In genomic region chr2:152105318-152106224, GRCm38 (mm10) we compare ENCODE assay signal across 8 mouse cellular contexts. TPM values are rescaled to one million over a fixed set of nuclear protein-coding genes. Genes with fewer than 3 reads are reported as not detected.
DNase-seq lines count a peak whose midpoint lies in the region; ATAC-seq and TF ChIP-seq lines count a peak whose summit lies in the region.

Srxn1 (plus strand) TSS chr2:152105516.

- peak within 1 kb of the TSS; percentile 90 for H3K27ac ChIP-seq in cortical plate, adult 2 months (ENCODE audit: insufficient read depth, low read length)
- peak within 1 kb of the TSS; percentile 96 for H3K27ac ChIP-seq in gastrocnemius, adult 2 months
- H3K27ac ChIP-seq in hindbrain, embryonic 16.5 days (ENCODE audit: low read depth, low read length), result peak within 1 kb of the TSS; percentile 68; the same call in 1 of the 2 replicates

- H3K4me1 ChIP-seq in cortical plate, adult 2 months (ENCODE audit: control insufficient read depth, insufficient read depth, low read length), result peaks cover 13% of the 10 kb centered on the region
- peaks cover 18% of the 10 kb centered on the region for H3K4me1 ChIP-seq in hindbrain, embryonic 16.5 days (ENCODE audit: control insufficient read depth, insufficient read depth, low read depth, low read length)

- H3K4me2 ChIP-seq in hindbrain, embryonic 16.5 days (ENCODE audit: low read length), result peak within 1 kb of the TSS; percentile 92

- H3K36me3 ChIP-seq in hindbrain, embryonic 16.5 days (ENCODE audit: control insufficient read depth, insufficient read depth, low read length), result no peaks in the 10 kb centered on the region; the same call in 1 of the 2 replicates

- peak within 1 kb of the TSS; percentile 50 for H3K4me3 ChIP-seq in cortical plate, adult 2 months (ENCODE audit: insufficient read depth, low read length)
- H3K4me3 ChIP-seq in gastrocnemius, adult 2 months, result peak within 1 kb of the TSS; percentile 77
- H3K4me3 ChIP-seq in hindbrain, embryonic 16.5 days (ENCODE audit: low read length), result peak within 1 kb of the TSS; percentile 71

- 2% methylated on average over 73 of the region's 84 CpGs for WGBS in hindbrain, embryonic 16.5 days

- peak; percentile 86 for ATAC-seq in hindbrain, embryonic 16.5 days
- peak; percentile 94 for ATAC-seq in megakaryocyte, adult 5-6 weeks (ENCODE audit: poor library complexity, severe bottlenecking)

- H3K27me3 ChIP-seq in hindbrain, embryonic 16.5 days (replicated peaks; ENCODE audit: control insufficient read depth, insufficient read depth, low read length), result no peaks in the 10 kb centered on the region

- H3K9ac ChIP-seq in hindbrain, embryonic 16.5 days (ENCODE audit: low read depth, low read length), result peak within 1 kb of the TSS; percentile 87

- DNase-seq in adipocyte (ENCODE audit: low spot score), result peak; percentile 90
- peak; percentile 94 for DNase-seq in gastrocnemius, adult 2 months
- DNase-seq in left cerebral cortex, adult 8-10 months (ENCODE audit: low spot score in 2 of 2), result peak; percentile 71 to 86
- DNase-seq in right cerebral cortex, adult 18-20 months, result peak; percentile 91
- DNase-seq in urinary bladder, postnatal 14 days (ENCODE audit: low spot score), result peak; percentile 94

- no peak for TF ChIP-seq CTCF in cortical plate, adult 2 months (IDR thresholded peaks at IDR 0.05; ENCODE audit: extremely low read depth, insufficient read depth, low read length)
- TF ChIP-seq CTCF in gastrocnemius, adult 2 months (IDR thresholded peaks at IDR 0.05), result peak; percentile 35

- peaks cover 2% of the 10 kb centered on the region; the same call in 1 of the 2 replicates for H3K9me3 ChIP-seq in hindbrain, embryonic 16.5 days (ENCODE audit: control insufficient read depth, low read length)

- peak; percentile 65 for TF ChIP-seq POLR2A in cortical plate, adult 2 months (IDR thresholded peaks at IDR 0.05; ENCODE audit: extremely low read depth, insufficient read depth, low read length)

- intact Hi-C loops in gastrocnemius, adult 2 months (cut with DNase I), result loop anchor here (5.0 kb wide), 1 partner anchor 257 kb away; no protein-coding TSS in a partner anchor

RNA-seq across cellular contexts. Expression of gene Srxn1, which starts in this region (rescaled TPM):
- polyA plus RNA-seq in cortical plate, adult 2 months (2012; rRNA removed), result 94.9 and 97.3 TPM in 2 replicates
- total RNA-seq in gastrocnemius, adult 2 months (2021), result 10 to 100 TPM; 24.3 to 28.7 TPM
- 28.6 and 32.1 TPM in 2 replicates for polyA plus RNA-seq in hindbrain, embryonic 16.5 days (2015; fragmentation: Nextera tagmentation; extraction: Ambion mirVana)
- 100 to 1,000 TPM in 1 of 4 experiments, 10 to 100 TPM in 3; 84.6 to 103 (median 91.5) TPM for total RNA-seq in left cerebral cortex, adult 8-10 months (2022)
- total RNA-seq in megakaryocyte, adult 5-6 weeks (2015), result 0.96 and 1.9 TPM in 2 replicates
- 2.0 and 2.5 TPM in 2 replicates for total RNA-seq in megakaryocyte, adult 5-6 weeks (2017)

Comparison
In these comparisons a context has a peak if more than half of its experiments do, and no peak if none do; other contexts are left out.
1. Peak in every context shown above with its lines: DNase-seq, ATAC-seq, H3K4me3 ChIP-seq and H3K27ac ChIP-seq.
2. RNA of gene Srxn1 (total RNA-seq): 84.6 to 103 TPM in left cerebral cortex, adult 8-10 months and 24.3 to 28.7 TPM in gastrocnemius, adult 2 months; 0.96 to 2.5 TPM in megakaryocyte, adult 5-6 weeks; every median in the first group is over 4 times any median in the second.